Mouse (Mus musculus): ENCODE data around the gene Gm17087. TPM values are rescaled to one million over a fixed set of nuclear protein-coding genes. Genes with fewer than 3 reads are reported as not detected.
A peak's percentile ranks its signal among the peaks of the same experiment; 100 is the strongest.

Gene Gm17087
- total and polyA plus RNA-seq, 2 experiments from 2014 or later, result not detected

DNA sequence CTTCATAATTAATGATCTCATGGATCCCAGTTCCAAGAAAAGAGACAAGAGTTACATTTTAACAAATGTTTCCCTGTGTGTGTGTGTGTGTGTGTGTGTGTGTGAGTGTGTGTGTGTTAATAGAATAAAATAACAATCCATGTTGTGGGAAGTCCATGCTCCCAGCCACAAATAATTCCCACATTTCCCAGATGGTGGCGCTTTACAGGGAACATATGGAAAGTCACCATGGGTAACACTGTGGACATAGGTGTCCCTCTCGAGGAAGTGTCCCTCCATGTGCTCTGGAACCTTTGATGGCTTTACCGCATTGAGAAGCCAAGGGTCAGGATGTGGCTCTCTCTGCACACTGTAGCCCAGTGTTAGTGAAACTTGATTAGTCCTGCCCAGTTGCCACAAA, 38.1 kb downstream of the Gm17087 start:
- DNase-seq (ENCODE audit: low spot score), result no peak
- Histone ChIP-seq H3K4me1 (ENCODE audit: insufficient read depth, low read length) (peaks cover 9% of the 10 kb centered on the region), H3K9me3 (ENCODE audit: low read length) (no peaks in the 10 kb centered on the region), H3K27ac (no peak overlapping the region), H3K4me3 (ENCODE audit: low read length) (no peak overlapping the region), H3K9ac (replicated peaks; ENCODE audit: low read length) (no peak overlapping the region), H3K36me3 (ENCODE audit: insufficient read depth, low read length) (no peaks in the 10 kb centered on the region), H3K4me2 (ENCODE audit: low read depth, low read length) (no peak overlapping the region), H3K27me3 (ENCODE audit: insufficient read depth, low read length) (no peaks in the 10 kb centered on the region)
- ATAC-seq, result no peak
- WGBS, result 69% methylated on average over 3 of the region's 3 CpGs
- TF ChIP-seq CTCF (IDR thresholded peaks at IDR 0.05; ENCODE audit: low read depth), result no peak

DNA sequence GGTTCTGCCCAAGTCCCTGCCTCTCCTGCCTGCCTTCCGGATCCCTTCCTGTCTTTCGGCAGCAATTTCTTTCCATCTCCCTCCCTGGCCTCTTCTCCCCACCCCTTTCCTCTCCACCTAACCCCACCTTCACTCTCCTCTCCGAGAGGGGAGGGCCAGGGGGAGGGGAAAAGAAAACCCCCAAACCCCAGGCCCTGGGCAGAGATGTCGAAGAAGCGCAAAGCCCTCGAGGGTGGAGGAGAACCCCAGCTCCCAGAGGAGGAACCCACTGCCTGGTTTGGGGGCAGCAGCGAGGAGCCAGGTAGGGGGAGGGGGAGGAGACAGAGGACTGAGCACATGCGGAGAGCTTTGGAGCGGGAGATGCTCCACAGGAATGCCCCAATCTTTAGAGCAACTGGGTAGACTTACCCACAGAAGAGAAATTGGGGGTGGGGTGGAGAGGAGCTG, 39.9 kb downstream of the Gm17087 start:
- Histone ChIP-seq H3K9me3 (ENCODE audit: low read length) (no peaks in the 10 kb centered on the region), H3K27ac (no peak overlapping the region), H3K36me3 (ENCODE audit: insufficient read depth, low read length) (no peaks in the 10 kb centered on the region), H3K4me1 (ENCODE audit: insufficient read depth, low read length) (peaks cover 13% of the 10 kb centered on the region), H3K4me2 (ENCODE audit: low read depth, low read length) (peak overlapping the region; percentile 91), H3K9ac (replicated peaks; ENCODE audit: low read length) (no peak overlapping the region), H3K4me3 (ENCODE audit: low read length) (peak overlapping the region; percentile 52), H3K27me3 (ENCODE audit: insufficient read depth, low read length) (no peaks in the 10 kb centered on the region)
- ATAC-seq, result no peak
- WGBS, result 25% methylated on average over 8 of the region's 9 CpGs
- TF ChIP-seq CTCF (IDR thresholded peaks at IDR 0.05; ENCODE audit: low read depth), result no peak
- DNase-seq (ENCODE audit: low spot score), result no peak

DNA sequence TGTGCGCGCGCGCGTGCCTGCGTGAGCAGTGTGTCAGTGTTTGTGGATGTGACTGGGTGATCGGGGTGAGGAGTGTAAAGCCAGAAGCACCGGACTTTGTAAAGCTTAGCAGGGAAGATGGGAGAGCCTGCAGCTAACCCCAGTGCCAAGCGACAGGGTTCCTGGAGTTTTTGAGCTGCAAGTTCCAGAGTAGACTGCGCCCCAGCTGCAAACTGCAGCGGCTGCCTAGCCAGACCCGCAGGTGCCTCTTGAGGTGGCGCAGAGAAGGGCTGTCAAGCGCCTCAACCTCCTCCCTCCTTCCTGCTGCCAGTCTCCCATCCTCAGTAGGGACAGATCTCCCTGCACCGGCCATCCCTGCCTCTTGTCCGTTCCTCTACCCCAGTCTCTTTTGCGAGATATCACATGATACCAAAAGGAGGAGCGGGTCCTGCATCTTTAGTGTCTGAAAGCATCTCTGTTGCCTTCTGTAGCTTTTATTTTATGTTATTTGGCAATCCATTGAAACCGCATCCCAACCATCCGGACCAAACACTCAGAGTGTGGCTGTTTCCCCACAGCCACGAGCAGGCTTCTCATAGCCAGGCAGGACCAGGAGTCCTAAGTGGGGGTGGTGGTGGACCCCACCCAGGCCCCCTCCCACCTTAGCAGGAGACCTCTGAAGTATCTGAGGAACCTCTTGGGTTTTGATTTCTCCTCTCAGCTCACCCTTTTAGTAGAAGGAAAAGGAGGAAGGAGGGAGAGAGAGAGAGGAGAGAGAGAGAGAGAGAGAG, 40.6 kb downstream of the Gm17087 start:
- no peak overlapping the region; the same call in 1 of the 2 replicates for H3K27ac ChIP-seq
- peak; percentile 16; the same call in 1 of the 2 replicates for TF ChIP-seq CTCF (IDR thresholded peaks at IDR 0.05; ENCODE audit: low read depth)
- H3K4me3 ChIP-seq (ENCODE audit: low read length), result peak overlapping the region; percentile 52
- peak overlapping the region; percentile 14; the same call in 1 of the 2 replicates for H3K9ac ChIP-seq (replicated peaks; ENCODE audit: low read length)
- H3K36me3 ChIP-seq (ENCODE audit: insufficient read depth, low read length), result no peaks in the 10 kb centered on the region
- peaks cover 13% of the 10 kb centered on the region for H3K4me1 ChIP-seq (ENCODE audit: insufficient read depth, low read length)
- 3% methylated on average over 21 of the region's 21 CpGs for WGBS
- no peaks in the 10 kb centered on the region for H3K9me3 ChIP-seq (ENCODE audit: low read length)
- no peak for ATAC-seq
- peak overlapping the region; percentile 91 for H3K4me2 ChIP-seq (ENCODE audit: low read depth, low read length)
- DNase-seq (ENCODE audit: low spot score), result peak; percentile 31
- H3K27me3 ChIP-seq (ENCODE audit: insufficient read depth, low read length), result no peaks in the 10 kb centered on the region

DNA sequence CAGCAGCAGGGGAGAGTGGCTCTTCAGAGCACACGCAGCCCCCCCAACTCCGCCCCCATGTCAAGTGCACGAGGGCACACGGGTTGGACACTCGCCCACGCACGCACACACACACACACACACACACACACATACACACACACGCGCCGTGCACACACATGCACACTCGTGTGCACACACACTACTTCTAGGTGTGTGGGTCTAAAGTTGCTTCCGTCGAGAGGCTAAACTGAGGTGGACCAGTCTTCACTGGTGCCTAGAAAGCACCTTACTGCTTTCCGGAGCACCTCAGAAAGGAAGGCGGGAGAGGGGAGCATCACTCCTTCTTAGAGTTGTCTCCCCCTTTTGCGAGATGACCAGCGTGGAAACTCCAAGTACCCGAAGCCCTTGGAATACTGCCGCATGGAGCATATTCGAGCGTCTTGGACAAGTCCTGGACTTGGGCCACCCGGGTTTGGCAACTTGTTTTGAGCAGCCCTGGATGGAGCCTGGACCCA, 41.5 kb downstream of the Gm17087 start, which contains the start of gene Pde10a:
Gene Pde10a, plus strand, starts transcription at position 148 of the 497 bp plus-strand sequence.
- Histone ChIP-seq H3K27ac (peak within 1 kb of the TSS; percentile 86), H3K9me3 (ENCODE audit: low read length) (no peaks in the 10 kb centered on the region), H3K4me2 (ENCODE audit: low read depth, low read length) (peak within 1 kb of the TSS; percentile 91), H3K36me3 (ENCODE audit: insufficient read depth, low read length) (no peaks in the 10 kb centered on the region), H3K4me1 (ENCODE audit: insufficient read depth, low read length) (peaks cover 13% of the 10 kb centered on the region), H3K9ac (replicated peaks; ENCODE audit: low read length) (peak within 1 kb of the TSS; percentile 57), H3K27me3 (ENCODE audit: insufficient read depth, low read length) (no peaks in the 10 kb centered on the region), H3K4me3 (ENCODE audit: low read length) (peak within 1 kb of the TSS; percentile 52)
- WGBS, result 2% methylated on average over 22 of the region's 22 CpGs
- TF ChIP-seq CTCF (IDR thresholded peaks at IDR 0.05; ENCODE audit: low read depth), result no peak
- no peak; the same call in 1 of the 2 replicates for ATAC-seq
- DNase-seq (ENCODE audit: low spot score), result peak; percentile 61

DNA sequence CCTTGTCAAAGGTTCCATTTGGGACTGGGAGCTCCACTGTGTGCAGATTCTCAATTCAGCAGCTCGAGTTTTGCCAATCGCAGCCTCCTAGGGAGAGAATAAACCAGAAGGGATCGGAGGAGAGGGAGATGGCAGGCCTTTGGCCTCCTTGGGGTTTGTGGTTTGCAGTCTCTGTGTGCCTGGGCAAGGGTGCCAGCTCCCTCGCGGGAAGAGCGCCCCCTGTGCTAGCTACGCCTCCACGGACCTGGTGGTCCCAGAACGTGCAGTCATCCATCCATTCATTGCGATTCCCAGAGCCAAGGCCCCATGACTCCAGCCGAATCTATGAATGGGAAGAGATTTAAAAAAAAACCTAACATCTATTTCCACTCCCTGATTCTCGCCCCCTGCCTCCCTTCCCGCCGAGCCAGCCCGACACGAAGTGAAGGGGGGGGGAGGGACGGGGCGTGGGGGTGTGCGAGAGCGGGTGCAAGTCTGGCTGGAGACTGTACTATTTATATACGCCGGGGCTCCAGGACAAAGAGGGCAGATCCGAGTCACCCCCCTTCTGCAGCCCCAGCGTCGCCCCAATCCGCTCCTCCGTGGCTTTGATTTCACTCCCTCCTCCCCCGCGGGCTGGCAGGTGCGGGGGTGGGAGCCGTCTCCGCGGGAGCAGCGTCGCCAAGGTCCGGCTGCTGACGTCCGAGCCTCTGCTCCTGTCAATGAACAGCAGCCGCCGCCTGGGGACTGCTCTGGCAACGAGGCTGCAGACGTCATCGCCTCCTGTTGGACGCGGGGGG, 42.2 kb downstream of the Gm17087 start:
- peak; percentile 95 for DNase-seq (ENCODE audit: low spot score)
- ATAC-seq, result peak; percentile 94
- H3K9ac ChIP-seq (replicated peaks; ENCODE audit: low read length), result peak overlapping the region; percentile 57
- no peaks in the 10 kb centered on the region for H3K27me3 ChIP-seq (ENCODE audit: insufficient read depth, low read length)
- peak overlapping the region; percentile 86 for H3K27ac ChIP-seq
- peak; percentile 67 for TF ChIP-seq CTCF (IDR thresholded peaks at IDR 0.05; ENCODE audit: low read depth)
- no peaks in the 10 kb centered on the region for H3K36me3 ChIP-seq (ENCODE audit: insufficient read depth, low read length)
- H3K4me2 ChIP-seq (ENCODE audit: low read depth, low read length), result peak overlapping the region; percentile 91
- WGBS, result 1% methylated on average over 41 of the region's 45 CpGs
- H3K9me3 ChIP-seq (ENCODE audit: low read length), result no peaks in the 10 kb centered on the region
- H3K4me3 ChIP-seq (ENCODE audit: low read length), result peak overlapping the region; percentile 52
- peaks cover 13% of the 10 kb centered on the region for H3K4me1 ChIP-seq (ENCODE audit: insufficient read depth, low read length)

DNA sequence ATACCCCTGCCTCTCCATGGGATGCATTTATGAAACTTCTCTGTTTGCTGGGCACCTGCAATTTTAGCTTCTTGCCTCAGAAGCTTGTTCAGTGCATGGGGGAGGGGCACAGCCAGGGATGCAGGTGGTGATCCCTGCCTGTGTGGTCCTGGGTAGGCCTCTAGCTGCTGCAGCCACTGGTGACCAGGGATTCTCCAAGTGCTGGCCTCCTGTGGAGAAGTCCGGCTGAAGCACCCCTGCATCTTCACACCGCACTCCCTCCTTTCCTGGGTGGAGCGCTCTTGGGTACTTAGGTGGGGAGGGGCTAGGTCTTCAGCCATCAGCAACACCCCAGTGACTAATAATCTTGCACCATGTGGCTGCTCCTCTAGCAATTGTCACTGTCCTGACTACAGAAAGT, 42.8 kb downstream of the Gm17087 start:
- peak overlapping the region; percentile 86 for H3K27ac ChIP-seq
- H3K4me3 ChIP-seq (ENCODE audit: low read length), result peak overlapping the region; percentile 52
- H3K4me2 ChIP-seq (ENCODE audit: low read depth, low read length), result peak overlapping the region; percentile 91
- peaks cover 13% of the 10 kb centered on the region for H3K4me1 ChIP-seq (ENCODE audit: insufficient read depth, low read length)
- H3K27me3 ChIP-seq (ENCODE audit: insufficient read depth, low read length), result no peaks in the 10 kb centered on the region
- no peaks in the 10 kb centered on the region for H3K36me3 ChIP-seq (ENCODE audit: insufficient read depth, low read length)
- 12% methylated on average over 3 of the region's 3 CpGs for WGBS
- H3K9me3 ChIP-seq (ENCODE audit: low read length), result no peaks in the 10 kb centered on the region
- ATAC-seq (peak; percentile 28), DNase-seq (ENCODE audit: low spot score) (peak; percentile 17)
- H3K9ac ChIP-seq (replicated peaks; ENCODE audit: low read length), result peak overlapping the region; percentile 57
- no peak for TF ChIP-seq CTCF (IDR thresholded peaks at IDR 0.05; ENCODE audit: low read depth)
